ENCODE assay signal across 13 mouse cellular contexts in the genomic region with DNA sequence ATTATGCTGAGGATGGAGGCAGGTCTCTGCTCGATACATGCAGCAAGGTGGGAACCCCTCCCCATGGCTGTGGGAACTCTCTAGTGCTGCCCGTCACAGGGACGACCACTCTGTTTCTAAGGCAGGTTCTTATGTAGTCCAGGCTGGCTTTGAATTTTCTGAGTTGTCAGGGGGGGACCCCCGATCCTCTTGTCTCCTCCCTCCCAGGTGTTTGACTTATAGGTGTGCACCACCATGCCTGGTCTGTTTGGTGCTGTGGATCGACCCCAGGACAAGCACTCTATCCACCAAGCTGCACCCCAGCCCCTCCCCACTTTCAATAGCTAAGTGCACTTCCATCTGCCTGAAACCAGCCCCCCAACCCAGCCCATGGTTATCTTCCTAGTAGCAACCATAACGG. TPM values are rescaled to one million over a fixed set of nuclear protein-coding genes. Genes with fewer than 3 reads are reported as not detected.
DNase-seq lines count a peak whose midpoint lies in the region; ATAC-seq lines count a peak whose summit lies in the region.
"Had no signal": no experiment of that assay in that cellular context is flagged by ENCODE, and none has a peak within 500 bp of the region (broad histone marks: within the 10 kb centered on the region; RNA-seq: fewer than 3 reads in every experiment).

No protein-coding gene starts in this region.

- no peaks in the 10 kb centered on the region for H3K36me3 ChIP-seq in kidney, embryonic 15.5 days
- H3K36me3 ChIP-seq in kidney, embryonic 14.5 days (ENCODE audit: control insufficient read depth, insufficient read depth, low read length) = no peaks in the 10 kb centered on the region
- H3K36me3 ChIP-seq in embryonic facial prominence, embryonic 14.5 days (ENCODE audit: control insufficient read depth, insufficient read depth, low read length) = no peaks in the 10 kb centered on the region
- H3K36me3 ChIP-seq in midbrain, embryonic 13.5 days = no peaks in the 10 kb centered on the region
- H3K36me3 ChIP-seq: G1E had no signal

- no peak overlapping the region for H3K4me2 ChIP-seq in kidney, embryonic 15.5 days
- no peak overlapping the region for H3K4me2 ChIP-seq in kidney, embryonic 14.5 days (replicated peaks; ENCODE audit: low read depth, low read length)
- H3K4me2 ChIP-seq in embryonic facial prominence, embryonic 14.5 days (ENCODE audit: low read depth, low read length) = no peak overlapping the region
- no peak overlapping the region for H3K4me2 ChIP-seq in midbrain, embryonic 13.5 days (replicated peaks)
- H3K4me2 ChIP-seq: liver, embryonic 11.5 days had no signal

- no peak overlapping the region for H3K4me3 ChIP-seq in kidney, embryonic 15.5 days (replicated peaks)
- no peak overlapping the region for H3K4me3 ChIP-seq in kidney, embryonic 14.5 days (ENCODE audit: low read length)
- no peak overlapping the region for H3K4me3 ChIP-seq in embryonic facial prominence, embryonic 14.5 days (ENCODE audit: low read depth, low read length)
- no peak overlapping the region for H3K4me3 ChIP-seq in midbrain, embryonic 13.5 days (replicated peaks)

- no peaks in the 10 kb centered on the region for H3K9me3 ChIP-seq in kidney, embryonic 15.5 days (replicated peaks)
- H3K9me3 ChIP-seq in kidney, embryonic 14.5 days (ENCODE audit: control insufficient read depth, low read length) = no peaks in the 10 kb centered on the region
- no peaks in the 10 kb centered on the region for H3K9me3 ChIP-seq in embryonic facial prominence, embryonic 14.5 days (ENCODE audit: control insufficient read depth, low read length)
- H3K9me3 ChIP-seq in midbrain, embryonic 13.5 days = no peaks in the 10 kb centered on the region
- H3K9me3 ChIP-seq: G1E had no signal

- no peak overlapping the region for H3K9ac ChIP-seq in kidney, embryonic 15.5 days
- no peak overlapping the region for H3K9ac ChIP-seq in kidney, embryonic 14.5 days (ENCODE audit: low read depth, low read length)
- 0 out of 2 replicates have a peak overlapping the region, but pooled peaks have one; percentile 28 for H3K9ac ChIP-seq in embryonic facial prominence, embryonic 14.5 days (ENCODE audit: low read depth, low read length)
- no peak overlapping the region for H3K9ac ChIP-seq in midbrain, embryonic 13.5 days (replicated peaks)

- no peak for ATAC-seq in kidney, embryonic 15.5 days (replicated peaks; ENCODE audit: low FRiP score)
- no peak for ATAC-seq in kidney, embryonic 14.5 days (ENCODE audit: low FRiP score, low TSS enrichment)
- ATAC-seq in embryonic facial prominence, embryonic 14.5 days (ENCODE audit: low read depth) = no peak
- ATAC-seq in midbrain, embryonic 13.5 days = no peak

- no peaks in the 10 kb centered on the region for H3K27me3 ChIP-seq in kidney, embryonic 15.5 days
- H3K27me3 ChIP-seq in kidney, embryonic 14.5 days (ENCODE audit: control insufficient read depth, insufficient read depth, low read length) = no peaks in the 10 kb centered on the region
- H3K27me3 ChIP-seq in embryonic facial prominence, embryonic 14.5 days (replicated peaks; ENCODE audit: control insufficient read depth, insufficient read depth, low read length) = no peaks in the 10 kb centered on the region
- H3K27me3 ChIP-seq in midbrain, embryonic 13.5 days = no peaks in the 10 kb centered on the region

- H3K4me1 ChIP-seq in kidney, embryonic 15.5 days = peaks cover 58% of the 10 kb centered on the region
- H3K4me1 ChIP-seq in kidney, embryonic 14.5 days (ENCODE audit: control insufficient read depth, insufficient read depth, low read length) = peaks cover 34% of the 10 kb centered on the region
- H3K4me1 ChIP-seq in embryonic facial prominence, embryonic 14.5 days (ENCODE audit: control insufficient read depth, insufficient read depth, low read length) = peaks cover 26% of the 10 kb centered on the region
- peaks cover 39% of the 10 kb centered on the region for H3K4me1 ChIP-seq in midbrain, embryonic 13.5 days (replicated peaks)

- H3K27ac ChIP-seq in kidney, embryonic 15.5 days = peak overlapping the region; percentile 99; the same call in 1 of the 2 replicates
- H3K27ac ChIP-seq in kidney, embryonic 14.5 days (ENCODE audit: low read depth, low read length) = no peak overlapping the region
- no peak overlapping the region for H3K27ac ChIP-seq in embryonic facial prominence, embryonic 14.5 days (replicated peaks; ENCODE audit: low read depth, low read length)
- H3K27ac ChIP-seq in midbrain, embryonic 13.5 days = peak overlapping the region; percentile 100

- whole genome bisulfite sequencing in kidney, embryonic 15.5 days = 84% methylated on average over 6 of the region's 6 CpGs
- 84% methylated on average over 6 of the region's 6 CpGs for WGBS in kidney, embryonic 14.5 days
- WGBS in embryonic facial prominence, embryonic 14.5 days = 80% methylated on average over 6 of the region's 6 CpGs
- 89% methylated on average over 6 of the region's 6 CpGs for WGBS in midbrain, embryonic 13.5 days

- DNase-seq in cerebellum, adult 9-11 months = peak; percentile 49
- DNase-seq in cerebellum, postnatal 14 days = no peak
- no peak for DNase-seq in embryonic facial prominence, embryonic 14.5 days (ENCODE audit: low spot score)
- DNase-seq in adrenal gland, adult 2 months = no peak
- DNase-seq in spleen, postnatal 4 days (ENCODE audit: low spot score in 2 of 2) = no peak
- DNase-seq: gastrocnemius, postnatal 14 days; spleen, adult 18-20 months; thymus, postnatal 25 days had no signal

RNA-seq across cellular contexts. Expression of a gene that starts 1.9 kb away (rescaled TPM):
- polyA plus RNA-seq in kidney, embryonic 15.5 days (2015; fragmentation: Nextera tagmentation; extraction: Ambion mirVana) = 1.2 and 1.8 TPM in 2 replicates
- 0.91 and 1.7 TPM in 2 replicates for polyA plus RNA-seq in kidney, embryonic 14.5 days (2014; fragmentation: Nextera tagmentation; extraction: Ambion mirVana)
- polyA plus RNA-seq in embryonic facial prominence, embryonic 14.5 days (2014; fragmentation: Nextera tagmentation; extraction: Ambion mirVana) = 0.96 and 1.7 TPM in 2 replicates
- 0.27 and 0.43 TPM in 2 replicates for polyA plus RNA-seq in midbrain, embryonic 13.5 days (2015; fragmentation: Nextera tagmentation; extraction: Ambion mirVana)
- total RNA-seq in adrenal gland, adult 2 months (2021) = 1 to 10 TPM; 1.1 to 1.8 TPM
- 0.29 and 0.30 TPM in 2 replicates for polyA plus RNA-seq in adrenal gland, adult 2 months (2012; rRNA removed)
- polyA plus RNA-seq: G1E; liver, embryonic 11.5 days had no signal

Comparison
In these comparisons a context has a peak if more than half of its experiments do, and no peak if none do; other contexts are left out.
1. H3K27ac ChIP-seq: peak in kidney, embryonic 15.5 days (single experiment) and midbrain, embryonic 13.5 days (single experiment); none in kidney, embryonic 14.5 days (single experiment) and embryonic facial prominence, embryonic 14.5 days (single experiment).